Mouse (Mus musculus) kidney, adult 9 months (tissue): ENCODE results near the gene Zfand3.

Experiments
- DNase-seq: peaks from one replicate; pipeline ENCODE4 v3.0.0; 2022

The Zfand3 gene

GRCm38 (mm10) chr17:30158419-30159108, 154.0 kb downstream of the Zfand3 start:
- no peak for DNase-seq

- DNase-seq: no peak
Measured at GRCm38 (mm10) chr17:30159341-30159740, 154.8 kb downstream of the Zfand3 start.

- no peak for DNase-seq
Measured at GRCm38 (mm10) chr17:30160823-30161432, 156.4 kb downstream of the Zfand3 start.

GRCm38 (mm10) chr17:30162983-30163382, 158.4 kb downstream of the Zfand3 start:
- DNase-seq: no peak

GRCm38 (mm10) chr17:30163793-30164192, 159.3 kb downstream of the Zfand3 start:
- no peak for DNase-seq

- no peak for DNase-seq
Measured at GRCm38 (mm10) chr17:30164818-30165217, 160.3 kb downstream of the Zfand3 start.

- peak; percentile 81 for DNase-seq
Measured at GRCm38 (mm10) chr17:30177435-30177834, 172.9 kb downstream of the Zfand3 start.

- peak; percentile 50 for DNase-seq
Measured at GRCm38 (mm10) chr17:30178402-30178801, 173.9 kb downstream of the Zfand3 start.

- no peak for DNase-seq
Measured at GRCm38 (mm10) chr17:30180197-30180596, 175.7 kb downstream of the Zfand3 start.

- no peak for DNase-seq
Measured at GRCm38 (mm10) chr17:30181554-30181953, 177.0 kb downstream of the Zfand3 start.

- DNase-seq: no peak
Measured at GRCm38 (mm10) chr17:30182063-30182462, 177.5 kb downstream of the Zfand3 start.

- DNase-seq: no peak
Measured at GRCm38 (mm10) chr17:30183561-30183960, 179.0 kb downstream of the Zfand3 start.

GRCm38 (mm10) chr17:30187154-30187553, 182.6 kb downstream of the Zfand3 start:
- DNase-seq: no peak

GRCm38 (mm10) chr17:30187581-30187980, 183.0 kb downstream of the Zfand3 start:
- DNase-seq: no peak

GRCm38 (mm10) chr17:30188031-30188981, 183.8 kb downstream of the Zfand3 start:
- no peak for DNase-seq

- DNase-seq: no peak
Measured at GRCm38 (mm10) chr17:30191097-30191640, 186.6 kb downstream of the Zfand3 start.

GRCm38 (mm10) chr17:30192416-30193005, 188.0 kb downstream of the Zfand3 start:
- DNase-seq: no peak

- no peak for DNase-seq
Measured at GRCm38 (mm10) chr17:30193615-30194014, 189.1 kb downstream of the Zfand3 start.

GRCm38 (mm10) chr17:30194091-30194490, 189.6 kb downstream of the Zfand3 start:
- no peak for DNase-seq

- peak; percentile 58 for DNase-seq
Measured at GRCm38 (mm10) chr17:30194629-30195445, 190.3 kb downstream of the Zfand3 start.

- DNase-seq: no peak
Measured at GRCm38 (mm10) chr17:30195591-30196183, 191.2 kb downstream of the Zfand3 start.
